Comparison of ENCODE assay signal across 12 mouse cellular contexts in the genomic region with DNA sequence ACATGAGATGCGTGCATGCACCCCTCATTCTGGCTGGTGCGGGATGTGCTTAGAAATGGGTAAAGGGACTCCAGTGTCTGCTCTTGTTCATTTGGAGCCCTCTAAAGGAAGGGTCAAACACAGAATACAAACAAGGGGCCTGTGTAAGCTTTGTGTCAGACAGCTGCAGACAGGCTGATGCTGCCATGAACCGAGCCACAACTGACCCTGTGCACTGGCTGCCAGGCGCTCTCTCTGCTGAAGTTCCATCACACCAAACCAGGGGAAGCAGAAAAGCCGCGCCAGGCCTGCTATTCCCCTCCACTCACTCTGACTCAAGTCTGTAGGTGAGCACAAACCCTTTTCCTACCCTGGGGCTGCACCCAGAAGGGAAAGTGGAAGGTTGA. TPM values are rescaled to one million over a fixed set of nuclear protein-coding genes. Genes with fewer than 3 reads are reported as not detected.
A peak's percentile ranks its signal among the peaks of the same experiment; 100 is the strongest.
DNase-seq lines count a peak whose midpoint lies in the region; ATAC-seq and TF ChIP-seq lines count a peak whose summit lies in the region.
"Had no signal": no experiment of that assay in that cellular context is flagged by ENCODE, and none has a peak within 500 bp of the region (broad histone marks: within the 10 kb centered on the region; RNA-seq: fewer than 3 reads in every experiment).

No protein-coding gene starts in this region.

- DNase-seq in liver, embryonic 11.5 days (ENCODE audit: low spot score) = no peak
- DNase-seq in liver, postnatal 0 days = no peak
- DNase-seq in cerebellum, adult 18-20 months = no peak
- DNase-seq: adrenal gland, postnatal 36 days; heart, postnatal 14 days; layer of hippocampus, adult 9-11 months had no signal

- H3K9ac ChIP-seq in liver, embryonic 11.5 days (ENCODE audit: low read depth, low read length) = no peak overlapping the region
- no peak overlapping the region for H3K9ac ChIP-seq in liver, postnatal 0 days (replicated peaks)
- H3K9ac ChIP-seq in hindbrain, embryonic 16.5 days (ENCODE audit: low read depth, low read length) = peak overlapping the region; percentile 35
- 0 out of 2 replicates have a peak overlapping the region, but pooled peaks have one; percentile 41 for H3K9ac ChIP-seq in neural tube, embryonic 13.5 days

- H3K4me2 ChIP-seq in liver, embryonic 11.5 days = no peak overlapping the region
- H3K4me2 ChIP-seq in liver, postnatal 0 days (ENCODE audit: low read depth, low read length) = no peak overlapping the region
- H3K4me2 ChIP-seq in hindbrain, embryonic 16.5 days (ENCODE audit: low read length) = no peak overlapping the region
- no peak overlapping the region for H3K4me2 ChIP-seq in neural tube, embryonic 13.5 days

- peak overlapping the region; percentile 22; the same call in 1 of the 2 replicates for H3K27ac ChIP-seq in liver, embryonic 11.5 days (ENCODE audit: low read depth, low read length)
- H3K27ac ChIP-seq in liver, postnatal 0 days (ENCODE audit: low read depth) = no peak overlapping the region
- H3K27ac ChIP-seq in embryonic fibroblast, embryonic 13.5 days (ENCODE audit: insufficient read depth, low read length) = peak overlapping the region; percentile 55; the same call in 1 of the 2 replicates
- H3K27ac ChIP-seq in hindbrain, embryonic 16.5 days (ENCODE audit: low read depth, low read length) = peak overlapping the region; percentile 31; the same call in 1 of the 2 replicates
- peak overlapping the region; percentile 78 for H3K27ac ChIP-seq in neural tube, embryonic 13.5 days (replicated peaks)

- H3K4me3 ChIP-seq in liver, embryonic 11.5 days (ENCODE audit: low read depth, low read length) = no peak overlapping the region
- no peak overlapping the region for H3K4me3 ChIP-seq in liver, postnatal 0 days (ENCODE audit: low read depth, low read length)
- no peak overlapping the region for H3K4me3 ChIP-seq in embryonic fibroblast, embryonic 13.5 days (ENCODE audit: insufficient read depth, low read length)
- no peak overlapping the region for H3K4me3 ChIP-seq in hindbrain, embryonic 16.5 days (ENCODE audit: low read length)
- no peak overlapping the region for H3K4me3 ChIP-seq in neural tube, embryonic 13.5 days
- H3K4me3 ChIP-seq: erythroblast, embryonic 14.5 days had no signal

- no peak for ATAC-seq in liver, embryonic 11.5 days (replicated peaks; ENCODE audit: low FRiP score)
- no peak for ATAC-seq in liver, postnatal 0 days
- ATAC-seq in hindbrain, embryonic 16.5 days = peak; percentile 32; the same call in 1 of the 2 replicates
- ATAC-seq in neural tube, embryonic 13.5 days (ENCODE audit: low read depth) = 0 out of 2 replicates have a peak, but pooled peaks have one; percentile 32
- no peak for ATAC-seq in granulocyte monocyte progenitor cell, adult 5-6 weeks (replicated peaks; ENCODE audit: poor library complexity, severe bottlenecking)
- no peak for ATAC-seq in erythroid progenitor cell, adult 5-6 weeks (replicated peaks; ENCODE audit: low FRiP score, poor library complexity, severe bottlenecking)

- H3K36me3 ChIP-seq in liver, embryonic 11.5 days (ENCODE audit: control insufficient read depth, insufficient read depth, low read length) = no peaks in the 10 kb centered on the region
- H3K36me3 ChIP-seq in liver, postnatal 0 days (replicated peaks; ENCODE audit: insufficient read depth, low read length) = no peaks in the 10 kb centered on the region
- H3K36me3 ChIP-seq in hindbrain, embryonic 16.5 days (ENCODE audit: control insufficient read depth, insufficient read depth, low read length) = no peaks in the 10 kb centered on the region
- H3K36me3 ChIP-seq in neural tube, embryonic 13.5 days = no peaks in the 10 kb centered on the region

- no peaks in the 10 kb centered on the region for H3K27me3 ChIP-seq in liver, embryonic 11.5 days (replicated peaks; ENCODE audit: control insufficient read depth, insufficient read depth, low read length)
- H3K27me3 ChIP-seq in liver, postnatal 0 days (ENCODE audit: insufficient read depth, low read length) = no peaks in the 10 kb centered on the region
- no peaks in the 10 kb centered on the region for H3K27me3 ChIP-seq in hindbrain, embryonic 16.5 days (replicated peaks; ENCODE audit: control insufficient read depth, insufficient read depth, low read length)
- no peaks in the 10 kb centered on the region for H3K27me3 ChIP-seq in neural tube, embryonic 13.5 days

- TF ChIP-seq CTCF in liver, postnatal 0 days (IDR thresholded peaks at IDR 0.05; ENCODE audit: low read depth) = no peak
- no peak for TF ChIP-seq CTCF in embryonic fibroblast, embryonic 13.5 days (IDR thresholded peaks at IDR 0.05; ENCODE audit: borderline replicate concordance, insufficient read depth, low read length)

- no peak for TF ChIP-seq EP300 in liver, postnatal 0 days (IDR thresholded peaks at IDR 0.05; ENCODE audit: low read depth)

- TF ChIP-seq POLR2A in embryonic fibroblast, embryonic 13.5 days (IDR thresholded peaks at IDR 0.05; ENCODE audit: low read depth, low read length) = no peak

- WGBS in liver, embryonic 11.5 days = 70% methylated on average over 6 of the region's 6 CpGs
- WGBS in liver, postnatal 0 days (ENCODE audit: insufficient replicate concordance) = 90% methylated on average over 6 of the region's 6 CpGs
- 44% methylated on average over 6 of the region's 6 CpGs for whole genome bisulfite sequencing in hindbrain, embryonic 16.5 days
- 64% methylated on average over 6 of the region's 6 CpGs for WGBS in neural tube, embryonic 13.5 days

- H3K9me3 ChIP-seq in liver, embryonic 11.5 days (ENCODE audit: control insufficient read depth, low read length) = no peaks in the 10 kb centered on the region
- H3K9me3 ChIP-seq in liver, postnatal 0 days (ENCODE audit: low read length) = no peaks in the 10 kb centered on the region
- no peaks in the 10 kb centered on the region for H3K9me3 ChIP-seq in hindbrain, embryonic 16.5 days (ENCODE audit: control insufficient read depth, low read length)
- H3K9me3 ChIP-seq in neural tube, embryonic 13.5 days = no peaks in the 10 kb centered on the region

- H3K4me1 ChIP-seq in liver, embryonic 11.5 days (replicated peaks; ENCODE audit: control insufficient read depth, insufficient read depth, low read length) = peaks cover 13% of the 10 kb centered on the region
- H3K4me1 ChIP-seq in liver, postnatal 0 days (ENCODE audit: insufficient read depth) = no peaks in the 10 kb centered on the region
- H3K4me1 ChIP-seq in embryonic fibroblast, embryonic 13.5 days (ENCODE audit: control insufficient read depth, insufficient read depth, low read length) = peaks cover 11% of the 10 kb centered on the region
- peaks cover 11% of the 10 kb centered on the region for H3K4me1 ChIP-seq in hindbrain, embryonic 16.5 days (ENCODE audit: control insufficient read depth, insufficient read depth, low read depth, low read length)
- H3K4me1 ChIP-seq in neural tube, embryonic 13.5 days (replicated peaks) = peaks cover 38% of the 10 kb centered on the region

RNA-seq across cellular contexts. Expression of gene Dusp7, which starts 29.3 kb away (rescaled TPM):
- 17.8 and 18.1 TPM in 2 replicates for polyA plus RNA-seq in liver, embryonic 11.5 days (2014; fragmentation: Nextera tagmentation; extraction: Ambion mirVana)
- polyA plus RNA-seq in liver, postnatal 0 days (2015; fragmentation: Nextera tagmentation; extraction: Ambion mirVana) = 3.4 TPM in 2 replicates
- polyA plus RNA-seq in embryonic fibroblast, embryonic 13.5 days (2011; ENCODE audit: insufficient read length, low read depth, missing spikeins) = 63.0 and 67.2 TPM in 2 replicates
- polyA plus RNA-seq in hindbrain, embryonic 16.5 days (2015; fragmentation: Nextera tagmentation; extraction: Ambion mirVana) = 12.5 and 13.1 TPM in 2 replicates
- polyA plus RNA-seq in neural tube, embryonic 13.5 days (2015; fragmentation: Nextera tagmentation; extraction: Ambion mirVana) = 12.3 and 13.1 TPM in 2 replicates
- 44.7 and 46.2 TPM in 2 replicates for total RNA-seq in granulocyte monocyte progenitor cell, adult 5-6 weeks (2014; fragmentation: Nextera tagmentation)
- total RNA-seq in granulocyte monocyte progenitor cell, adult 5-6 weeks (2017) = 13.0 and 14.0 TPM in 2 replicates
- total RNA-seq in erythroid progenitor cell, adult 5-6 weeks (2015; ENCODE audit: low replicate concordance) = 13.3 and 19.3 TPM in 2 replicates
- total RNA-seq in erythroid progenitor cell, adult 5-6 weeks (2017; ENCODE audit: low replicate concordance) = 2.7 and 3.9 TPM in 2 replicates

RNA-seq across cellular contexts. Expression of gene Poc1a, which starts 58.3 kb away (rescaled TPM):
- polyA plus RNA-seq in liver, embryonic 11.5 days (2014; fragmentation: Nextera tagmentation; extraction: Ambion mirVana) = 36.6 and 39.0 TPM in 2 replicates
- polyA plus RNA-seq in liver, postnatal 0 days (2015; fragmentation: Nextera tagmentation; extraction: Ambion mirVana) = 13.0 and 14.5 TPM in 2 replicates
- 9.4 and 12.0 TPM in 2 replicates for polyA plus RNA-seq in embryonic fibroblast, embryonic 13.5 days (2011; ENCODE audit: insufficient read length, low read depth, missing spikeins)
- polyA plus RNA-seq in hindbrain, embryonic 16.5 days (2015; fragmentation: Nextera tagmentation; extraction: Ambion mirVana) = 8.9 and 9.7 TPM in 2 replicates
- 8.0 and 8.4 TPM in 2 replicates for polyA plus RNA-seq in neural tube, embryonic 13.5 days (2015; fragmentation: Nextera tagmentation; extraction: Ambion mirVana)
- total RNA-seq in granulocyte monocyte progenitor cell, adult 5-6 weeks (2014; fragmentation: Nextera tagmentation) = 42.4 and 49.8 TPM in 2 replicates
- total RNA-seq in granulocyte monocyte progenitor cell, adult 5-6 weeks (2017) = 20.4 and 30.3 TPM in 2 replicates
- total RNA-seq in erythroid progenitor cell, adult 5-6 weeks (2015; ENCODE audit: low replicate concordance) = 28.1 and 28.9 TPM in 2 replicates
- 12.7 and 19.5 TPM in 2 replicates for total RNA-seq in erythroid progenitor cell, adult 5-6 weeks (2017; ENCODE audit: low replicate concordance)

Comparison
In these comparisons a context has a peak if more than half of its experiments do, and no peak if none do; other contexts are left out.
1. ATAC-seq: peak in hindbrain, embryonic 16.5 days (single experiment) and neural tube, embryonic 13.5 days (single experiment); none in liver, embryonic 11.5 days (single experiment), liver, postnatal 0 days (single experiment), granulocyte monocyte progenitor cell, adult 5-6 weeks (single experiment) and erythroid progenitor cell, adult 5-6 weeks (single experiment).
2. H3K9ac ChIP-seq: peak in hindbrain, embryonic 16.5 days (single experiment) and neural tube, embryonic 13.5 days (single experiment); none in liver, embryonic 11.5 days (single experiment) and liver, postnatal 0 days (single experiment).